Mouse (Mus musculus): ENCODE results near the gene Gdpgp1.

DNA sequence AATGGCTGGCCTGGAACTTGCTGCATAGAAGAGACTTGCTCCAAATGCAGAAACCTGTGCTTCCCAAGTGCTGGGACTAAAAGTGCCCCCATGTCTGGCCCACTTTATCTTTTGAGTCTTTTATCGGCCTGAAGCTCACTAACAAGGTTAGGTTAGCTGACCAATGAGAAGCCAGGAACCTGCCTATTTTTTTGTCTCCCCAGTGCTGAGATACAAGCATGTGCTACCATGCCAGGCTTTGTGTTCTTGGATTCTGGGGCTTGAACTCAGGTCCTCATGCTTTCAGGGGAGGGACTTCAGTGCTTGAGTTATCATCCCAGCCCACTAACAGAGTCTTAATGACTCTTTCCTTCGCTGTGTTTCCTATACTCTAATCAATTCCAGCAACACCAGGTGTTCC is 25.0 kb downstream of the Gdpgp1 start:
- no peak for TF ChIP-seq POLR2A (IDR thresholded peaks at IDR 0.05; ENCODE audit: borderline replicate concordance, control insufficient read depth, low read depth, low read length)
- no peak for TF ChIP-seq CTCF (IDR thresholded peaks at IDR 0.05; ENCODE audit: control insufficient read depth, insufficient read depth, low read length)

All from bone marrow, adult 2 months (tissue).